Mouse (Mus musculus) intestine, embryonic 14.5 days (tissue): ENCODE measurements at regions not wholly inside any gene's neighbourhood (a gene's known extent, or its start where the extent isn't known, plus 50 kb on each side); places are given as distances from the start of the nearest gene placed in this dataset.
"Not testable (repeated sequence)": the region's sequence is repeated elsewhere in the genome, so short reads cannot be mapped to it uniquely, and the experiment has no call there.

ENCODE experiments used
- ATAC-seq: fragments of 200-750 bp; cut with Nextera tagmentation; replicated peaks from 2 replicates; pipeline ENCODE4 v1.8.0; 2017; ENCODE audit warnings: low read depth, moderate number of reproducible peaks, moderate TSS enrichment, moderate library complexity; ENCODE audit not compliant: low FRiP score, low TSS enrichment
- DNase-seq: peaks from one replicate; pipeline ENCODE4 v3.0.0-alpha.2; 2018; ENCODE audit warnings: low spot score
- H3K27ac ChIP-seq: fragments of 300-500 bp; sonication (generic); 2 replicates; pipeline ENCODE4 v1.5.1; 2014; ENCODE audit warnings: low read depth, mild to moderate bottlenecking, control low read depth
- H3K27me3 ChIP-seq: fragments of 300-500 bp; sonication (generic); replicated peaks from 2 replicates; pipeline ENCODE4 v1.6.1; 2014; ENCODE audit warnings: low read length, control low read depth; ENCODE audit not compliant: control insufficient read depth, insufficient read depth
- H3K36me3 ChIP-seq: fragments of 300-500 bp; sonication (generic); 2 replicates; pipeline ENCODE4 v1.6.1; 2014; ENCODE audit warnings: low read length, control low read depth; ENCODE audit not compliant: control insufficient read depth, insufficient read depth
- H3K4me1 ChIP-seq: fragments of 300-500 bp; sonication (generic); replicated peaks from 2 replicates; pipeline ENCODE4 v1.6.1; 2014; ENCODE audit warnings: low read length, control low read depth, mixed read lengths; ENCODE audit not compliant: control insufficient read depth, insufficient read depth
- H3K4me2 ChIP-seq: fragments of 300-500 bp; sonication (generic); 2 replicates; pipeline ENCODE4 v1.6.1; 2014; ENCODE audit warnings: low read length
- H3K4me3 ChIP-seq: fragments of 300-500 bp; sonication (generic); 2 replicates; pipeline ENCODE4 v1.5.1; 2014; ENCODE audit warnings: low read depth, low read length, control low read depth, mixed read lengths
- H3K9ac ChIP-seq: fragments of 300-500 bp; sonication (generic); 2 replicates; pipeline ENCODE4 v1.6.1; 2014; ENCODE audit warnings: mild to moderate bottlenecking, low read length
- H3K9me3 ChIP-seq: fragments of 300-500 bp; sonication (generic); 2 replicates; pipeline ENCODE4 v1.6.1; 2016; ENCODE audit warnings: low read length, control low read depth; ENCODE audit not compliant: control insufficient read depth
- WGBS: fragments of 180-500 bp; shearing (Covaris S2); extraction: QIAGEN DNeasy Blood & Tissue Kit; methylation state at CpG from one replicate; pipeline ENCODE4 v1.1.7; 2014; 5-methylcytosine and 5-hydroxymethylcytosine counted together

- DNase-seq (no peak), ATAC-seq (no peak)
- WGBS, result 60% methylated on average over 2 of the region's 2 CpGs
- no peaks in the 10 kb centered on the region for H3K36me3 ChIP-seq
- no peak overlapping the region for H3K4me2 ChIP-seq
- no peak overlapping the region for H3K9ac ChIP-seq
- H3K9me3 ChIP-seq, result 0 out of 2 replicates have a peak, but pooled peaks cover 2% of the 10 kb centered on the region
- no peaks in the 10 kb centered on the region for H3K4me1 ChIP-seq
- no peaks in the 10 kb centered on the region for H3K27me3 ChIP-seq
- H3K4me3 ChIP-seq, result no peak overlapping the region
- H3K27ac ChIP-seq, result no peak overlapping the region
Observed at GRCm38 (mm10) chr12:114406206-114406605, 862.5 kb downstream of the Adam6a start.

GRCm38 (mm10) chr12:114434529-114434928 is 890.8 kb downstream of the Adam6a start:
- no peak overlapping the region for H3K27ac ChIP-seq
- ATAC-seq (no peak), DNase-seq (no peak)
- H3K27me3 ChIP-seq, result no peaks in the 10 kb centered on the region
- no peaks in the 10 kb centered on the region for H3K4me1 ChIP-seq
- H3K4me3 ChIP-seq, result no peak overlapping the region
- no peak overlapping the region for H3K4me2 ChIP-seq
- no peaks in the 10 kb centered on the region for H3K9me3 ChIP-seq
- no peak overlapping the region for H3K9ac ChIP-seq
- no peaks in the 10 kb centered on the region for H3K36me3 ChIP-seq

- H3K9ac ChIP-seq, result no peak overlapping the region
- no peaks in the 10 kb centered on the region for H3K27me3 ChIP-seq
- no peak overlapping the region for H3K4me2 ChIP-seq
- DNase-seq (no peak), ATAC-seq (no peak)
- 79% methylated on average over 5 of the region's 5 CpGs for WGBS
- H3K4me3 ChIP-seq, result no peak overlapping the region
- H3K4me1 ChIP-seq, result no peaks in the 10 kb centered on the region
- no peak overlapping the region for H3K27ac ChIP-seq
- H3K36me3 ChIP-seq, result no peaks in the 10 kb centered on the region
- peaks cover 4% of the 10 kb centered on the region; the same call in 1 of the 2 replicates for H3K9me3 ChIP-seq
Observed at GRCm38 (mm10) chr12:114462037-114462436, 918.3 kb downstream of the Adam6a start.

GRCm38 (mm10) chr12:114462566-114462965 is 918.9 kb downstream of the Adam6a start:
- H3K9ac ChIP-seq, result no peak overlapping the region
- no peak for DNase-seq
- no peak for ATAC-seq
- no peaks in the 10 kb centered on the region for H3K4me1 ChIP-seq
- no peaks in the 10 kb centered on the region for H3K27me3 ChIP-seq
- peaks cover 4% of the 10 kb centered on the region; the same call in 1 of the 2 replicates for H3K9me3 ChIP-seq
- no peaks in the 10 kb centered on the region for H3K36me3 ChIP-seq
- no peak overlapping the region for H3K4me2 ChIP-seq
- no peak overlapping the region for H3K27ac ChIP-seq
- H3K4me3 ChIP-seq, result no peak overlapping the region

GRCm38 (mm10) chr12:114468857-114469256 is 925.1 kb downstream of the Adam6a start:
- H3K4me2 ChIP-seq, result no peak overlapping the region
- H3K4me1 ChIP-seq, result no peaks in the 10 kb centered on the region
- H3K4me3 ChIP-seq, result no peak overlapping the region
- 95% methylated on average over 2 of the region's 2 CpGs for WGBS
- no peak for DNase-seq
- no peak for ATAC-seq
- no peaks in the 10 kb centered on the region for H3K9me3 ChIP-seq
- H3K9ac ChIP-seq, result no peak overlapping the region
- no peaks in the 10 kb centered on the region for H3K36me3 ChIP-seq
- no peak overlapping the region for H3K27ac ChIP-seq
- no peaks in the 10 kb centered on the region for H3K27me3 ChIP-seq

GRCm38 (mm10) chr12:114472678-114473077 is 929.0 kb downstream of the Adam6a start:
- not testable (repeated sequence) for H3K27me3 ChIP-seq, H3K4me3 ChIP-seq, H3K9me3 ChIP-seq, H3K9ac ChIP-seq, H3K4me1 ChIP-seq, DNase-seq, H3K36me3 ChIP-seq, H3K27ac ChIP-seq, ATAC-seq, H3K4me2 ChIP-seq

- no peak overlapping the region for H3K9ac ChIP-seq
- no peak overlapping the region for H3K4me3 ChIP-seq
- H3K4me1 ChIP-seq, result no peaks in the 10 kb centered on the region
- H3K27ac ChIP-seq, result no peak overlapping the region
- H3K4me2 ChIP-seq, result no peak overlapping the region
- no peaks in the 10 kb centered on the region for H3K27me3 ChIP-seq
- 80% methylated on average over 3 of the region's 3 CpGs for WGBS
- no peaks in the 10 kb centered on the region for H3K36me3 ChIP-seq
- no peaks in the 10 kb centered on the region for H3K9me3 ChIP-seq
- DNase-seq (no peak), ATAC-seq (no peak)
Observed at GRCm38 (mm10) chr12:114478741-114479140, 935.0 kb downstream of the Adam6a start.

- H3K4me2 ChIP-seq, H3K27ac ChIP-seq, DNase-seq, H3K4me3 ChIP-seq, H3K9me3 ChIP-seq, H3K36me3 ChIP-seq, H3K4me1 ChIP-seq, ATAC-seq, H3K27me3 ChIP-seq, H3K9ac ChIP-seq: not testable (repeated sequence)
- WGBS, result 70% methylated on average over 2 of the region's 2 CpGs
Observed at GRCm38 (mm10) chr12:114493500-114494031, 949.9 kb downstream of the Adam6a start.

GRCm38 (mm10) chr12:114495741-114496140 is 952.0 kb downstream of the Adam6a start:
- ATAC-seq (no peak), DNase-seq (no peak)
- Histone ChIP-seq H3K27me3 (no peaks in the 10 kb centered on the region), H3K9me3 (no peaks in the 10 kb centered on the region), H3K36me3 (no peaks in the 10 kb centered on the region), H3K27ac (no peak overlapping the region), H3K4me3 (no peak overlapping the region), H3K4me1 (no peaks in the 10 kb centered on the region), H3K9ac (no peak overlapping the region), H3K4me2 (no peak overlapping the region)
- WGBS, result 43% methylated on average over 2 of the region's 2 CpGs
